Mouse (Mus musculus) liver, embryonic 15.5 days (tissue): ENCODE measurements around the gene Fbln5. TPM values are rescaled to one million over a fixed set of nuclear protein-coding genes. Genes with fewer than 3 reads are reported as not detected.
A peak's percentile ranks its signal among the peaks of the same experiment; 100 is the strongest.

ENCODE experiments used
- ATAC-seq: fragments of 200-750 bp; cut with Nextera tagmentation; 2 replicates; pipeline ENCODE4 v1.8.0; 2017; ENCODE audit warnings: moderate number of reproducible peaks, mild to moderate bottlenecking, moderate library complexity; ENCODE audit not compliant: insufficient read depth
- H3K27ac ChIP-seq: fragments of 300-500 bp; sonication (generic); replicated peaks from 2 replicates; pipeline ENCODE4 v1.5.1; 2015; ENCODE audit warnings: mild to moderate bottlenecking, inconsistent platforms
- H3K27me3 ChIP-seq: fragments of 300-500 bp; sonication (generic); 2 replicates; pipeline ENCODE4 v1.6.1; 2015; ENCODE audit warnings: mild to moderate bottlenecking, inconsistent platforms
- H3K36me3 ChIP-seq: fragments of 300-500 bp; sonication (generic); replicated peaks from 2 replicates; pipeline ENCODE4 v1.6.1; 2015; ENCODE audit warnings: moderate library complexity, mild to moderate bottlenecking, inconsistent platforms
- H3K4me1 ChIP-seq: fragments of 300-500 bp; sonication (generic); replicated peaks from 2 replicates; pipeline ENCODE4 v1.6.1; 2015; ENCODE audit warnings: inconsistent platforms
- H3K4me2 ChIP-seq: fragments of 300-500 bp; sonication (generic); 2 replicates; pipeline ENCODE4 v1.6.1; 2015; ENCODE audit warnings: moderate library complexity, mild to moderate bottlenecking, inconsistent platforms
- H3K4me3 ChIP-seq: fragments of 300-500 bp; sonication (generic); replicated peaks from 2 replicates; pipeline ENCODE4 v1.5.1; 2015; ENCODE audit warnings: mild to moderate bottlenecking, inconsistent platforms
- H3K9ac ChIP-seq: fragments of 300-500 bp; sonication (generic); 2 replicates; pipeline ENCODE4 v1.6.1; 2015; ENCODE audit warnings: moderate library complexity, mild to moderate bottlenecking, inconsistent platforms
- H3K9me3 ChIP-seq: fragments of 300-500 bp; sonication (generic); replicated peaks from 2 replicates; pipeline ENCODE4 v1.6.1; 2016; ENCODE audit warnings: inconsistent platforms
- WGBS: fragments of 180-500 bp; shearing (Covaris S2); methylation state at CpG from one replicate; pipeline ENCODE4 v1.1.7; 2015; ENCODE audit warnings: mixed read lengths; ENCODE audit not compliant: insufficient replicate concordance; 5-methylcytosine and 5-hydroxymethylcytosine counted together
- polyA plus RNA-seq: library from polyadenylated mRNA; unstranded; fragments of >200 nt; fragmentation: Nextera tagmentation; extraction: Ambion mirVana; gene quantifications from 2 replicates; pipeline ENCODE4 v1.2.1, GENCODE M21; 2015

The Fbln5 gene
- polyA plus RNA-seq, 1 experiment from 2014 or later: 6.4 TPM

GRCm38 (mm10) chr12:101833115-101833506 is 14.3 kb upstream of the Fbln5 start:
- no peak for ATAC-seq
- H3K9ac ChIP-seq: no peak overlapping the region

GRCm38 (mm10) chr12:101832179-101833114 is 13.6 kb upstream of the Fbln5 start:
- Histone ChIP-seq H3K4me2 (no peak overlapping the region), H3K4me3 (no peak overlapping the region), H3K27me3 (no peaks in the 10 kb centered on the region), H3K9ac (no peak overlapping the region), H3K4me1 (no peaks in the 10 kb centered on the region), H3K9me3 (no peaks in the 10 kb centered on the region), H3K36me3 (peaks cover 19% of the 10 kb centered on the region), H3K27ac (no peak overlapping the region)
- no peak for ATAC-seq
- WGBS: 51% methylated on average over 7 of the region's 7 CpGs

More at GRCm38 (mm10) chr12:101833115-101833506, 14.3 kb upstream of the Fbln5 start:
- Histone ChIP-seq H3K27ac (no peak overlapping the region), H3K27me3 (no peaks in the 10 kb centered on the region), H3K9me3 (no peaks in the 10 kb centered on the region), H3K4me2 (no peak overlapping the region), H3K4me1 (no peaks in the 10 kb centered on the region), H3K4me3 (no peak overlapping the region), H3K36me3 (peaks cover 25% of the 10 kb centered on the region)
- WGBS: 79% methylated on average over 6 of the region's 6 CpGs

- ATAC-seq: no peak
- Histone ChIP-seq H3K9me3 (no peaks in the 10 kb centered on the region), H3K36me3 (peaks cover 9% of the 10 kb centered on the region), H3K4me1 (no peaks in the 10 kb centered on the region), H3K4me3 (no peak overlapping the region), H3K27me3 (no peaks in the 10 kb centered on the region), H3K9ac (no peak overlapping the region), H3K27ac (no peak overlapping the region), H3K4me2 (no peak overlapping the region)
- WGBS: 60% methylated on average over 4 of the region's 4 CpGs
These were observed 12.4 kb upstream of the Fbln5 start for GRCm38 (mm10) chr12:101831221-101831620.

GRCm38 (mm10) chr12:101823161-101823560 is 4.3 kb upstream of the Fbln5 start:
- no peak overlapping the region for H3K27ac ChIP-seq
- no peak for ATAC-seq
- H3K9me3 ChIP-seq: no peaks in the 10 kb centered on the region
- no peak overlapping the region for H3K4me2 ChIP-seq
- H3K27me3 ChIP-seq: peaks cover 33% of the 10 kb centered on the region
- WGBS: 69% methylated on average over 4 of the region's 4 CpGs
- peaks cover 8% of the 10 kb centered on the region; the same call in 1 of the 2 replicates for H3K4me1 ChIP-seq
- H3K36me3 ChIP-seq: no peaks in the 10 kb centered on the region
- no peak overlapping the region for H3K9ac ChIP-seq
- no peak overlapping the region for H3K4me3 ChIP-seq

- H3K4me3 ChIP-seq: no peak overlapping the region
- H3K4me1 ChIP-seq: peaks cover 8% of the 10 kb centered on the region; the same call in 1 of the 2 replicates
- WGBS: 4% methylated on average over 3 of the region's 3 CpGs
- H3K4me2 ChIP-seq: no peak overlapping the region
- peaks cover 47% of the 10 kb centered on the region for H3K27me3 ChIP-seq
- H3K36me3 ChIP-seq: no peaks in the 10 kb centered on the region
- H3K27ac ChIP-seq: no peak overlapping the region
- no peaks in the 10 kb centered on the region for H3K9me3 ChIP-seq
- no peak overlapping the region for H3K9ac ChIP-seq
- ATAC-seq: no peak
These were observed 2.7 kb upstream of the Fbln5 start for GRCm38 (mm10) chr12:101821596-101821995.

- Histone ChIP-seq H3K4me2 (peak overlapping the region; percentile 67), H3K27me3 (peaks cover 48% of the 10 kb centered on the region), H3K4me3 (peak overlapping the region; percentile 42; the same call in 1 of the 2 replicates), H3K9me3 (no peaks in the 10 kb centered on the region), H3K4me1 (peaks cover 8% of the 10 kb centered on the region; the same call in 1 of the 2 replicates), H3K27ac (no peak overlapping the region), H3K9ac (no peak overlapping the region), H3K36me3 (no peaks in the 10 kb centered on the region)
- WGBS: 24% methylated on average over 9 of the region's 9 CpGs
- ATAC-seq: no peak
These were observed 715 bp upstream of the Fbln5 start for GRCm38 (mm10) chr12:101819570-101819969.

GRCm38 (mm10) chr12:101818246-101818607 is 628 bp downstream of the Fbln5 start:
- no peaks in the 10 kb centered on the region for H3K9me3 ChIP-seq
- peaks cover 8% of the 10 kb centered on the region; the same call in 1 of the 2 replicates for H3K4me1 ChIP-seq
- H3K36me3 ChIP-seq: no peaks in the 10 kb centered on the region
- ATAC-seq: no peak
- 21% methylated on average over 11 of the region's 11 CpGs for WGBS
- H3K4me2 ChIP-seq: peak overlapping the region; percentile 67
- peaks cover 48% of the 10 kb centered on the region for H3K27me3 ChIP-seq
- H3K9ac ChIP-seq: no peak overlapping the region
- no peak overlapping the region for H3K27ac ChIP-seq
- peak overlapping the region; percentile 42 for H3K4me3 ChIP-seq

- no peak for ATAC-seq
- H3K4me3 ChIP-seq: no peak overlapping the region
- peaks cover 8% of the 10 kb centered on the region; the same call in 1 of the 2 replicates for H3K4me1 ChIP-seq
- H3K9me3 ChIP-seq: no peaks in the 10 kb centered on the region
- peaks cover 45% of the 10 kb centered on the region for H3K27me3 ChIP-seq
- H3K27ac ChIP-seq: no peak overlapping the region
- no peak overlapping the region for H3K9ac ChIP-seq
- H3K36me3 ChIP-seq: no peaks in the 10 kb centered on the region
- H3K4me2 ChIP-seq: no peak overlapping the region
- WGBS: 26% methylated on average over 5 of the region's 5 CpGs
These were observed 2.0 kb downstream of the Fbln5 start for GRCm38 (mm10) chr12:101816810-101817209.

- Histone ChIP-seq H3K4me1 (peaks cover 5% of the 10 kb centered on the region; the same call in 1 of the 2 replicates), H3K4me3 (no peak overlapping the region), H3K9ac (no peak overlapping the region), H3K4me2 (no peak overlapping the region), H3K36me3 (no peaks in the 10 kb centered on the region), H3K27ac (no peak overlapping the region), H3K9me3 (no peaks in the 10 kb centered on the region), H3K27me3 (peaks cover 39% of the 10 kb centered on the region)
- ATAC-seq: no peak
- 51% methylated on average over 6 of the region's 6 CpGs for WGBS
These were observed 3.1 kb downstream of the Fbln5 start for GRCm38 (mm10) chr12:101815796-101816195.

- H3K27ac ChIP-seq: no peak overlapping the region
- H3K4me2 ChIP-seq: no peak overlapping the region
- peaks cover 5% of the 10 kb centered on the region; the same call in 1 of the 2 replicates for H3K4me1 ChIP-seq
- H3K9ac ChIP-seq: no peak overlapping the region
- ATAC-seq: no peak
- H3K4me3 ChIP-seq: no peak overlapping the region
- H3K9me3 ChIP-seq: no peaks in the 10 kb centered on the region
- H3K36me3 ChIP-seq: no peaks in the 10 kb centered on the region
- WGBS: 53% methylated on average over 2 of the region's 2 CpGs
- H3K27me3 ChIP-seq: peaks cover 27% of the 10 kb centered on the region
These were observed 4.4 kb downstream of the Fbln5 start for GRCm38 (mm10) chr12:101814423-101814822.

- Histone ChIP-seq H3K9ac (no peak overlapping the region), H3K4me3 (no peak overlapping the region), H3K36me3 (no peaks in the 10 kb centered on the region), H3K9me3 (no peaks in the 10 kb centered on the region), H3K4me1 (no peaks in the 10 kb centered on the region), H3K27ac (no peak overlapping the region), H3K27me3 (no peaks in the 10 kb centered on the region), H3K4me2 (no peak overlapping the region)
- ATAC-seq: no peak
- 37% methylated on average over 6 of the region's 6 CpGs for WGBS
These were observed 7.7 kb downstream of the Fbln5 start for GRCm38 (mm10) chr12:101811181-101811580.
